Mouse (Mus musculus): ENCODE measurements around the gene Ctnnbl1.

Gene Ctnnbl1

DNA sequence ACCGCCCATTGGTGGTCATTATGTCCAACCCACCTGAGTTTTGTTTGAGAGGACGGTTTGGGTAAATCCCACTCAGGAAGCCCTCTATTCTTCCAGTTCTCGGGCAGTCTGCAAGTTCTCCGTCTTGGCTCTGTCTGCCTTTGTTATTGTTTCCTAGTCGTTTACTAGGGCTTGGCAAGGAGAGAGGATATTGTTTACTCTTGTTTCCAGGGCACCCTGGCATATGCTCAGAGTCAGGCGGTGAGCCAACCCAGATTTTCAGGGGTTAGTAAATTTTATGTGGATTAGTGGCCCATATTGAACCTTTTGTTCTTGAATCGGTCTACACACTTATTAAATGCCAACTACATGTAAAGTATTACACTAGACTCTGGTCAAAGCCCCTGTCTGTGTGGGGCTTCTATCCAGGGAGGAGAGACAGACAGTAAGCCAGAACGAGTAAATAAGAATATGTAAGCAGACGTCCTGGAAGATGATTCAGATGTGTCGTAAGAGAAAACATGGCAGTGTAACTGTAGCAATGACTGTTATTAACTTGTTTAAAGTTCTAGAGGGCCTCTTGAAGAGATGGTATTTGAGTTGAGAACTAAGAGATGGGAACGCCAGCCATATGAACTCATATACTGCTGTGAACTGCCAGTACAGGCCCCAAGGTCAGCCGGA lies 13.9 kb downstream of the Ctnnbl1 start:
- ATAC-seq (ENCODE audit: low TSS enrichment), result no peak

- ATAC-seq (ENCODE audit: low TSS enrichment), result 0 out of 2 replicates have a peak, but pooled peaks have one; percentile 15
Measured at GRCm38 (mm10) chr2:157751589-157752373, 14.6 kb downstream of the Ctnnbl1 start.

GRCm38 (mm10) chr2:157752374-157752743 lies 15.2 kb downstream of the Ctnnbl1 start:
- no peak for ATAC-seq (ENCODE audit: low TSS enrichment)

GRCm38 (mm10) chr2:157755771-157756170 lies 18.6 kb downstream of the Ctnnbl1 start:
- ATAC-seq (ENCODE audit: low TSS enrichment), result no peak

- ATAC-seq (ENCODE audit: low TSS enrichment), result no peak
Measured at GRCm38 (mm10) chr2:157756193-157756592, 19.0 kb downstream of the Ctnnbl1 start.

GRCm38 (mm10) chr2:157758395-157758794 lies 21.2 kb downstream of the Ctnnbl1 start:
- ATAC-seq (ENCODE audit: low TSS enrichment), result no peak

DNA sequence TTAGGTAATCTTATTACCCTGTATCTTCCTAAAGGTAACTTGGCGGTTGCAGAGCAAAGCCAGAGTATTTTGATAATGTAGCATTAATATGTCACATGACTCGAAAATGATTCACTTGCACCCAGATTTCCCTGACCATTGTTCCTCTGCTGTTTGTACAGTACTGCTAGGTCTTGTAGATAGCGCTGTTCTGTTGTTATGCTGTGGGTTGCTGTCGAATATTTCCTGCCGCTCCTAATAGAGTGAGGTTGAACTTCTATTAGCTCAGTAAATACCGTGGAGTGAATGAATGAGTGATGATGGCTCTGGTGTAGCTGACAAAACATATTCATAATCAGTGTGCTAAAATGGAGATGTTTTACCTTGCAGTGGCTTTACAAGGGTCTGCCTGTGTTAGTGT lies 22.5 kb downstream of the Ctnnbl1 start:
- no peak for ATAC-seq (ENCODE audit: low TSS enrichment)

DNA sequence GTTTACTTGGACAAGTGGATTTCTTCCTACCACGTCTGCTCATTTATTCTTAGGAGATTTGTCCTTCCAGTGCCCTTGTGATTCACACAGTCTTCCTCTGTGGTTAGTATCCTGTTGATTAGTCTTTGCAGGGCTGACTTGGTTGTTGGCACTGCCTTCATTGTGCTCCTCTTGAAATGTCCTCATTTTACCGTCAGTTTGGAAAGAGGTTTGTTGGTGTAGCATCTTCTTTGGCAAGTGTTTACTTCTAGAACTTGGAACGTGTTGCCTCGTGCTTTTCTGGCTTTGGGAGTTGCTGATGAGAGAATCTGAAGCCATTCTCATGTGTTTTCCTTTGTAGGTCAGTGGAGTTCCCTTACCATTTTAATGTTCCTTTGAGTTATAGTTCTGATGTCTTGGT lies 25.7 kb downstream of the Ctnnbl1 start:
- ATAC-seq (ENCODE audit: low TSS enrichment), result no peak

- ATAC-seq (ENCODE audit: low TSS enrichment), result no peak
Measured at GRCm38 (mm10) chr2:157766591-157766990, 29.4 kb downstream of the Ctnnbl1 start.

DNA sequence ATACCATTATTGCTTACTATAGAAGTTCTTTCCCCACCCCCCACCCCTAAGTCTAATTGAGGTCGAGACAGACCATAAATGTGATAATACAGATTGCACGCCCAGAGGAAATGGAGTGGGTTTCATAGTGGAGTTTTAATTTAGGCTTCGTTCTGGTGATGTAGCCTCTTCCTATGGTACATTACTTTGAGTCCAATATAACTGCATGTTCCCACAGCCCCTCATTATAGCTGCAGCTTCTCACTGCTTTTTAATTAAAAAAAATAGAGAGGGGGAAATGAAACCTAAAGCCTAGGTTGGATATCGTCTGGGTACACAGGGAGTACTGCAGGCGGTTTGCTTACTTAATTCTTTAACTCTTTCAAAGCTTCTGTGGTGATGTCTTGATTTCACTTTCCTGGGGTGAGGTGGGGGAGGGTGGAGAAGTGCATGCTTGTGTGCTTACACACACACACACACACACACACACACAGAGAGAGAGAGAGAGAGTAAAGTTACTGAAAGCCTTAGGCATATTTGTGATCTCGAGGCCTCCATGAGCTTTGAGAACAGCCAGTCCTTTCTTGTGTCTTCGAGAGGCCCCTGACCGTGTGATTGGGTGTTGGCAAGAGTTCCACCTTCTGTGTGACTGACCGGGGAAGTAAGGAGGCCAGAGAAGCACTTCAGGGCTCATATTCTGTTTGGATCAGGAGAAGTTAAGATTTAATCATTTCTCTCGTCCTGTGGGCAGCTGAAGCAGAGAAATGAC lies 31.7 kb downstream of the Ctnnbl1 start:
- no peak for ATAC-seq (ENCODE audit: low TSS enrichment)

DNA sequence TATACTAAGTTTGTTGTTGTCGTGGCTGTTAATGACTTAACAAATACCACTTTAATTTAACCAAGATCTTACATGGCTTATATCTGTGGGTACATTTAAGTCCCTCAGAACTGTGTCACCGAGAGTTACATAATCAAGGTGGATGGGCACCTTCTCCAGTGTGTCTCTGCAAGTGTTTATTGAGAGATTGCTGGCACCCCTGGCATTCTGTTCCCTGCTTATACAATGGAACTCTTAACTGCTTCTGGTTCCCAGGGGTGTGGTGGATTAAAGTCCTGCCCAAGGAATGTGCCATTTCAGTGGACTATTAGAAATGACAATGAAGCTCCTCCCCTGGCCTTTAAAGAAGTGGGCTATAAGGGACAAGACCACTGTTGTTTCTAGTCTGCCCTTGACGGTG lies 33.6 kb downstream of the Ctnnbl1 start:
- no peak for ATAC-seq (ENCODE audit: low TSS enrichment)

DNA sequence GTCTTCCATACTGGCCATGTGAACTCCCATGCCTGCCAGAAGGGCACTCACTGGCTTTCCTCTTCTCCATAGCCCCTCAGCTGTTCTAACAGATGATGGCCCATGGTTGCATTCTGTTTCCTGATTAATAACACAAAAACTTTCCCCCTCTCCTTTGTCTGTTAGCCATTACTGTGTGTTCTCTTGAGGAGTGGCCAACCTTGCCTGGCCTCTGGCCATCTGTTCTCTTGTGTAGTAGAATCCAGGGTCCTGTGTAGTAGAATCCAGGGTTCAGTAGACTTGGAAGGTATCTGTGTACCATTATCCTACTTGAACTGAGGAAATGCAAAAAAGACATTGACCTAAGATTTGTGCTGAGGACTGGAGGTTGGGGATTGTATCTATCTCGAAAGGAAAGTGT lies 36.5 kb downstream of the Ctnnbl1 start:
- no peak for ATAC-seq (ENCODE audit: low TSS enrichment)

- peak; percentile 83 for ATAC-seq (ENCODE audit: low TSS enrichment)
Measured at GRCm38 (mm10) chr2:157775957-157776356, 38.8 kb downstream of the Ctnnbl1 start.

GRCm38 (mm10) chr2:157780956-157781355 lies 43.8 kb downstream of the Ctnnbl1 start:
- no peak for ATAC-seq (ENCODE audit: low TSS enrichment)

- peak; percentile 74 for ATAC-seq (ENCODE audit: low TSS enrichment)
Measured at GRCm38 (mm10) chr2:157783152-157783551, 46.0 kb downstream of the Ctnnbl1 start.

- no peak for ATAC-seq (ENCODE audit: low TSS enrichment)
Measured at GRCm38 (mm10) chr2:157784238-157784637, 47.0 kb downstream of the Ctnnbl1 start.

- ATAC-seq (ENCODE audit: low TSS enrichment), result no peak
Measured at GRCm38 (mm10) chr2:157784647-157785046, 47.4 kb downstream of the Ctnnbl1 start.

- ATAC-seq (ENCODE audit: low TSS enrichment), result no peak
Measured at GRCm38 (mm10) chr2:157789226-157789625, 52.0 kb downstream of the Ctnnbl1 start.

- ATAC-seq (ENCODE audit: low TSS enrichment), result no peak
Measured at GRCm38 (mm10) chr2:157790836-157791495, 53.8 kb downstream of the Ctnnbl1 start.

- ATAC-seq (ENCODE audit: low TSS enrichment), result no peak
Measured at GRCm38 (mm10) chr2:157791528-157792162, 54.4 kb downstream of the Ctnnbl1 start.

GRCm38 (mm10) chr2:157792840-157793552 lies 55.8 kb downstream of the Ctnnbl1 start:
- ATAC-seq (ENCODE audit: low TSS enrichment), result no peak
